ENCODE assay signal across 18 mouse cellular contexts in the genomic region with DNA sequence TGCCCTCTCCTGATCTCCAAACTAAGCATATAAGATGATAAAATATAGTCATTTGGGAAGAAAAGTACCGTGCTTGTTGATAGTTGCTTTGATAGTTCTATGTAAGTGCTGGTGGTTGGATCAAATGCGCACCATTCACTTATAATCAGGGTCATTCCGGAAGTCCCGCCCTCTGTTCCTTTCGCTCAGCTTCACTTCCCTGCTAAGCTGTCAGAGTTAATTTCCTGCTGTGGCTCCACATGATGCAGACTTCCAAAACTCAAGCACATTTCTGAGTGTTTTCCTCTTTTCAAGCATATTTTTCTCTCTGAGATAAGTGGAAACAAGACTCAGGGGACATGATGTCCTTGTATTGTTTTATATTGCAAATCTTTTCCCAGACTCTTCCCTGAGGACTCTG.
A peak's percentile ranks its signal among the peaks of the same experiment; 100 is the strongest.
DNase-seq lines count a peak whose midpoint lies in the region; ATAC-seq and TF ChIP-seq lines count a peak whose summit lies in the region.
"Had no signal": no experiment of that assay in that cellular context is flagged by ENCODE, and none has a peak within 500 bp of the region (broad histone marks: within the 10 kb centered on the region; RNA-seq: fewer than 3 reads in every experiment).

No protein-coding gene starts in this region.

- no peak for TF ChIP-seq CTCF in kidney, adult 2 months (conservative IDR thresholded peaks at IDR 0.05; ENCODE audit: insufficient read depth, insufficient read length, low read depth, low read length)

- H3K9ac ChIP-seq in heart, embryonic 12.5 days = no peak overlapping the region
- H3K9ac ChIP-seq: forebrain, embryonic 13.5 days; liver, embryonic 13.5 days had no signal

- DNase-seq in heart, adult 18-20 months = peak; percentile 43 to 63
- peak; percentile 14 to 48 for DNase-seq in kidney, postnatal 25 days
- DNase-seq in kidney, adult 2 months = no peak
- peak; percentile 19 for DNase-seq in forelimb bud, embryonic 11.5 days (ENCODE audit: low read depth, low spot score)
- DNase-seq in testis, postnatal 14 days (ENCODE audit: low spot score) = peak; percentile 22
- DNase-seq in limb, embryonic 10.5 days (ENCODE audit: low spot score) = no peak
- DNase-seq: adrenal gland, adult 2 months; B cell, adult 2 months; cerebellum, adult 18-20 months; kidney, postnatal 4 days; left cerebral cortex, postnatal 4 days; liver, embryonic 13.5 days; lung, postnatal 10 days; thymus, postnatal 4 days had no signal

- H3K27ac ChIP-seq in heart, embryonic 12.5 days (ENCODE audit: poor library complexity, severe bottlenecking) = no peak overlapping the region
- no peak overlapping the region for H3K27ac ChIP-seq in kidney, adult 2 months (ENCODE audit: insufficient read depth, low read depth, low read length)
- H3K27ac ChIP-seq in limb, embryonic 10.5 days = no peak overlapping the region
- H3K27ac ChIP-seq: forebrain, embryonic 13.5 days; liver, embryonic 13.5 days; midbrain, embryonic 10.5 days had no signal

- 0 out of 2 replicates have a peak, but pooled peaks cover 3% of the 10 kb centered on the region for H3K4me1 ChIP-seq in heart, embryonic 12.5 days (replicated peaks)
- H3K4me1 ChIP-seq in kidney, adult 2 months (ENCODE audit: control insufficient read depth, insufficient read depth, low read length) = no peaks in the 10 kb centered on the region
- H3K4me1 ChIP-seq in limb, embryonic 10.5 days = peaks cover 10% of the 10 kb centered on the region
- H3K4me1 ChIP-seq: forebrain, embryonic 13.5 days; liver, embryonic 13.5 days; midbrain, embryonic 10.5 days had no signal

- H3K4me3 ChIP-seq in heart, embryonic 12.5 days = no peak overlapping the region
- H3K4me3 ChIP-seq in kidney, adult 2 months (ENCODE audit: insufficient read depth, low read depth, low read length) = no peak overlapping the region
- no peak overlapping the region for H3K4me3 ChIP-seq in limb, embryonic 10.5 days
- H3K4me3 ChIP-seq: forebrain, embryonic 13.5 days; liver, embryonic 13.5 days; midbrain, embryonic 10.5 days; myocyte had no signal

- no peak overlapping the region for H3K4me2 ChIP-seq in heart, embryonic 12.5 days
- H3K4me2 ChIP-seq: forebrain, embryonic 13.5 days; liver, embryonic 13.5 days had no signal

- ATAC-seq in heart, embryonic 12.5 days (ENCODE audit: insufficient number of reproducible peaks, low FRiP score) = no peak
- ATAC-seq: forebrain, embryonic 13.5 days had no signal

- no peak for TF ChIP-seq POLR2A in kidney, adult 2 months (IDR thresholded peaks at IDR 0.05; ENCODE audit: low read depth, low read length)

- no peaks in the 10 kb centered on the region for H3K36me3 ChIP-seq in heart, embryonic 12.5 days
- H3K36me3 ChIP-seq in kidney, adult 2 months (ENCODE audit: control insufficient read depth, insufficient read depth, low read length) = no peaks in the 10 kb centered on the region
- H3K36me3 ChIP-seq in limb, embryonic 10.5 days = no peaks in the 10 kb centered on the region
- H3K36me3 ChIP-seq: liver, embryonic 13.5 days; midbrain, embryonic 10.5 days had no signal

- H3K9me3 ChIP-seq in heart, embryonic 12.5 days (replicated peaks) = no peaks in the 10 kb centered on the region
- no peaks in the 10 kb centered on the region for H3K9me3 ChIP-seq in limb, embryonic 10.5 days (replicated peaks)
- H3K9me3 ChIP-seq: forebrain, embryonic 13.5 days; liver, embryonic 13.5 days; midbrain, embryonic 10.5 days had no signal

- 78% methylated on average over 5 of the region's 5 CpGs for WGBS in heart, embryonic 12.5 days
- 69% methylated on average over 5 of the region's 5 CpGs for WGBS in kidney, adult 2 months
- WGBS in limb, embryonic 10.5 days = 84% methylated on average over 5 of the region's 5 CpGs

- H3K27me3 ChIP-seq in heart, embryonic 12.5 days (replicated peaks) = no peaks in the 10 kb centered on the region
- H3K27me3 ChIP-seq in kidney, adult 2 months (replicated peaks; ENCODE audit: control insufficient read depth, insufficient read depth, low read length) = no peaks in the 10 kb centered on the region
- no peaks in the 10 kb centered on the region for H3K27me3 ChIP-seq in limb, embryonic 10.5 days (ENCODE audit: low read depth, poor library complexity, severe bottlenecking)
- H3K27me3 ChIP-seq: forebrain, embryonic 13.5 days; liver, embryonic 13.5 days had no signal

Comparison
In these comparisons a context has a peak if more than half of its experiments do, and no peak if none do; other contexts are left out.
1. DNase-seq: peak in heart, adult 18-20 months (2 of 2), kidney, postnatal 25 days (2 of 2), forelimb bud, embryonic 11.5 days (single experiment) and testis, postnatal 14 days (single experiment); none in kidney, adult 2 months (single experiment) and limb, embryonic 10.5 days (single experiment).